ENCODE assay signal across 10 mouse cellular contexts in the genomic region with DNA sequence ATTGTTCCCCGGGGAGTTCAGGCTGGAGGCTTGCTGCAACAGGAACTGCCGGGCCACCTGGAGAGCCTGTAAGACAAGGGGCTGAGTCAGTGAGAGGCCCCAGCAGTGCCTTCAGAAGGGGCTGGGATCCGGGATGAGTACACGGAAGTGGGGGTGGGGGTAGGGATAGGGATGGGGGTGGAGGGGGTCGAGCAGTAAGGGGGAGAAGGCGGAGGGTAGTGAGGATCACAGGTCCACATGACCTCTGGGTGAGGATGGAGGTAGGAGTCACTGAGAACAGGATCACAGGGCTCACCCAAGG. TPM values are rescaled to one million over a fixed set of nuclear protein-coding genes. Genes with fewer than 3 reads are reported as not detected.
DNase-seq lines count a peak whose midpoint lies in the region; ATAC-seq lines count a peak whose summit lies in the region.
"Had no signal": no experiment of that assay in that cellular context is flagged by ENCODE, and none has a peak within 500 bp of the region (broad histone marks: within the 10 kb centered on the region; RNA-seq: fewer than 3 reads in every experiment).

No protein-coding gene starts in this region.

- H3K4me1 ChIP-seq in hindbrain, embryonic 10.5 days (replicated peaks), result peaks cover 76% of the 10 kb centered on the region
- peaks cover 30% of the 10 kb centered on the region for H3K4me1 ChIP-seq in hindbrain, embryonic 13.5 days (replicated peaks)
- peaks cover 13% of the 10 kb centered on the region for H3K4me1 ChIP-seq in hindbrain, embryonic 15.5 days (replicated peaks)
- H3K4me1 ChIP-seq in midbrain, embryonic 13.5 days (replicated peaks), result peaks cover 48% of the 10 kb centered on the region

- DNase-seq in hindbrain, embryonic 10.5 days (ENCODE audit: low spot score), result no peak
- DNase-seq in R1 (ENCODE audit: low read depth, low spot score), result peak; percentile 84
- DNase-seq in layer of hippocampus, adult 11-12 months (ENCODE audit: low spot score), result no peak
- no peak for DNase-seq in natural killer cell, adult 2 months (ENCODE audit: low spot score in 2 of 2)

- no peaks in the 10 kb centered on the region for H3K27me3 ChIP-seq in hindbrain, embryonic 10.5 days (ENCODE audit: insufficient read depth, poor library complexity, severe bottlenecking)
- H3K27me3 ChIP-seq in hindbrain, embryonic 13.5 days, result peaks cover 26% of the 10 kb centered on the region
- 0 out of 2 replicates have a peak, but pooled peaks cover 4% of the 10 kb centered on the region for H3K27me3 ChIP-seq in hindbrain, embryonic 15.5 days
- no peaks in the 10 kb centered on the region for H3K27me3 ChIP-seq in midbrain, embryonic 13.5 days

- WGBS in hindbrain, embryonic 10.5 days, result 13% methylated on average over 6 of the region's 6 CpGs
- 21% methylated on average over 6 of the region's 6 CpGs for WGBS in hindbrain, embryonic 13.5 days
- 22% methylated on average over 6 of the region's 6 CpGs for WGBS in hindbrain, embryonic 15.5 days
- WGBS in midbrain, embryonic 13.5 days, result 20% methylated on average over 6 of the region's 6 CpGs

- H3K9ac ChIP-seq in hindbrain, embryonic 13.5 days, result no peak overlapping the region
- no peak overlapping the region for H3K9ac ChIP-seq in hindbrain, embryonic 15.5 days
- H3K9ac ChIP-seq in midbrain, embryonic 13.5 days (replicated peaks), result 0 out of 2 replicates have a peak overlapping the region, but pooled peaks have one; percentile 3

- peak overlapping the region; percentile 88 for H3K27ac ChIP-seq in hindbrain, embryonic 10.5 days
- H3K27ac ChIP-seq in hindbrain, embryonic 13.5 days, result no peak overlapping the region
- H3K27ac ChIP-seq in hindbrain, embryonic 15.5 days (replicated peaks), result no peak overlapping the region
- H3K27ac ChIP-seq in midbrain, embryonic 13.5 days, result peak overlapping the region; percentile 53
- H3K27ac ChIP-seq: layer of hippocampus, adult 2 months had no signal

- ATAC-seq in hindbrain, embryonic 13.5 days (ENCODE audit: low FRiP score), result no peak
- ATAC-seq in hindbrain, embryonic 15.5 days (ENCODE audit: low FRiP score, low read depth), result peak; percentile 27; the same call in 1 of the 2 replicates
- ATAC-seq in midbrain, embryonic 13.5 days, result peak; percentile 17
- ATAC-seq in granulocyte monocyte progenitor cell, adult 5-6 weeks (replicated peaks; ENCODE audit: poor library complexity, severe bottlenecking), result no peak

- H3K36me3 ChIP-seq in hindbrain, embryonic 10.5 days, result peaks cover 81% of the 10 kb centered on the region
- H3K36me3 ChIP-seq in hindbrain, embryonic 13.5 days, result no peaks in the 10 kb centered on the region
- no peaks in the 10 kb centered on the region for H3K36me3 ChIP-seq in hindbrain, embryonic 15.5 days
- H3K36me3 ChIP-seq in midbrain, embryonic 13.5 days, result peaks cover 13% of the 10 kb centered on the region; the same call in 1 of the 2 replicates

- no peaks in the 10 kb centered on the region for H3K9me3 ChIP-seq in hindbrain, embryonic 10.5 days
- H3K9me3 ChIP-seq in hindbrain, embryonic 13.5 days, result no peaks in the 10 kb centered on the region
- no peaks in the 10 kb centered on the region for H3K9me3 ChIP-seq in hindbrain, embryonic 15.5 days
- H3K9me3 ChIP-seq in midbrain, embryonic 13.5 days, result no peaks in the 10 kb centered on the region

- H3K4me3 ChIP-seq in hindbrain, embryonic 10.5 days, result peak overlapping the region; percentile 28
- H3K4me3 ChIP-seq in hindbrain, embryonic 13.5 days, result no peak overlapping the region
- H3K4me3 ChIP-seq in hindbrain, embryonic 15.5 days, result no peak overlapping the region
- H3K4me3 ChIP-seq in midbrain, embryonic 13.5 days (replicated peaks), result no peak overlapping the region
- H3K4me3 ChIP-seq: layer of hippocampus, adult 2 months had no signal

- no peak overlapping the region for H3K4me2 ChIP-seq in hindbrain, embryonic 13.5 days
- H3K4me2 ChIP-seq in hindbrain, embryonic 15.5 days, result no peak overlapping the region
- H3K4me2 ChIP-seq in midbrain, embryonic 13.5 days (replicated peaks), result peak overlapping the region; percentile 19; the same call in 1 of the 2 replicates

RNA-seq across cellular contexts. Expression of a gene that starts 36.3 kb away (rescaled TPM):
- 25.1 and 29.4 TPM in 2 replicates for polyA plus RNA-seq in hindbrain, embryonic 10.5 days (2016; fragmentation: Nextera tagmentation; extraction: Ambion mirVana)
- 19.6 and 19.9 TPM in 2 replicates for polyA plus RNA-seq in hindbrain, embryonic 13.5 days (2015; fragmentation: Nextera tagmentation; extraction: Ambion mirVana)
- 34.3 and 42.2 TPM in 2 replicates for polyA plus RNA-seq in hindbrain, embryonic 15.5 days (2015; fragmentation: Nextera tagmentation; extraction: Ambion mirVana)
- polyA plus RNA-seq in midbrain, embryonic 13.5 days (2015; fragmentation: Nextera tagmentation; extraction: Ambion mirVana), result 16.0 and 25.2 TPM in 2 replicates
- total RNA-seq in granulocyte monocyte progenitor cell, adult 5-6 weeks (2014; fragmentation: Nextera tagmentation), result 16.9 and 29.3 TPM in 2 replicates
- total RNA-seq in granulocyte monocyte progenitor cell, adult 5-6 weeks (2017), result 3.4 and 4.0 TPM in 2 replicates

RNA-seq across cellular contexts. Expression of a gene that starts 53.6 kb away (rescaled TPM):
- 19.9 and 30.6 TPM in 2 replicates for polyA plus RNA-seq in hindbrain, embryonic 10.5 days (2016; fragmentation: Nextera tagmentation; extraction: Ambion mirVana)
- 2.9 and 3.7 TPM in 2 replicates for polyA plus RNA-seq in hindbrain, embryonic 13.5 days (2015; fragmentation: Nextera tagmentation; extraction: Ambion mirVana)
- polyA plus RNA-seq in hindbrain, embryonic 15.5 days (2015; fragmentation: Nextera tagmentation; extraction: Ambion mirVana), result 4.0 and 4.2 TPM in 2 replicates
- polyA plus RNA-seq in midbrain, embryonic 13.5 days (2015; fragmentation: Nextera tagmentation; extraction: Ambion mirVana), result 2.8 and 4.4 TPM in 2 replicates
- total RNA-seq in granulocyte monocyte progenitor cell, adult 5-6 weeks (2014; fragmentation: Nextera tagmentation), result 3.7 and 5.5 TPM in 2 replicates
- total RNA-seq in granulocyte monocyte progenitor cell, adult 5-6 weeks (2017), result 2.7 and 4.9 TPM in 2 replicates
- total RNA-seq: MEL had no signal

Comparison
In these comparisons a context has a peak if more than half of its experiments do, and no peak if none do; other contexts are left out.
1. H3K27ac ChIP-seq: peak in hindbrain, embryonic 10.5 days (single experiment) and midbrain, embryonic 13.5 days (single experiment); none in hindbrain, embryonic 13.5 days (single experiment) and hindbrain, embryonic 15.5 days (single experiment).
2. ATAC-seq: peak in hindbrain, embryonic 15.5 days (single experiment) and midbrain, embryonic 13.5 days (single experiment); none in hindbrain, embryonic 13.5 days (single experiment) and granulocyte monocyte progenitor cell, adult 5-6 weeks (single experiment).